Mouse (Mus musculus) intestine, embryonic 15.5 days (tissue): ENCODE data around the gene Idnk. TPM values are rescaled to one million over a fixed set of nuclear protein-coding genes. Genes with fewer than 3 reads are reported as not detected.

Experiments
- ATAC-seq: fragments of 200-750 bp; cut with Nextera tagmentation; 2 replicates; pipeline ENCODE4 v1.8.0; 2017; ENCODE audit warnings: moderate TSS enrichment, moderate library complexity
- H3K27ac ChIP-seq: fragments of 300-500 bp; sonication (generic); 2 replicates; pipeline ENCODE4 v1.5.1; 2015; ENCODE audit warnings: mild to moderate bottlenecking, inconsistent platforms
- H3K27me3 ChIP-seq: fragments of 300-500 bp; sonication (generic); replicated peaks from 2 replicates; pipeline ENCODE4 v1.6.1; 2015; ENCODE audit warnings: inconsistent platforms
- H3K36me3 ChIP-seq: fragments of 300-500 bp; sonication (generic); 2 replicates; pipeline ENCODE4 v1.6.1; 2015; ENCODE audit warnings: inconsistent platforms
- H3K4me1 ChIP-seq: fragments of 300-500 bp; sonication (generic); replicated peaks from 2 replicates; pipeline ENCODE4 v1.6.1; 2015; ENCODE audit warnings: inconsistent platforms
- H3K4me2 ChIP-seq: fragments of 300-500 bp; sonication (generic); replicated peaks from 2 replicates; pipeline ENCODE4 v1.6.1; 2015; ENCODE audit warnings: mild to moderate bottlenecking, inconsistent platforms
- H3K4me3 ChIP-seq: fragments of 300-500 bp; sonication (generic); replicated peaks from 2 replicates; pipeline ENCODE4 v1.5.1; 2015; ENCODE audit warnings: inconsistent platforms
- H3K9ac ChIP-seq: fragments of 300-500 bp; sonication (generic); 2 replicates; pipeline ENCODE4 v1.6.1; 2015; ENCODE audit warnings: inconsistent platforms
- H3K9me3 ChIP-seq: fragments of 300-500 bp; sonication (generic); 2 replicates; pipeline ENCODE4 v1.6.1; 2016; ENCODE audit warnings: inconsistent platforms
- WGBS: fragments of 180-500 bp; shearing (Covaris S2); methylation state at CpG from one replicate; pipeline ENCODE4 v1.1.7; 2015; 5-methylcytosine and 5-hydroxymethylcytosine counted together
- polyA plus RNA-seq: library from polyadenylated mRNA; unstranded; fragments of >200 nt; fragmentation: Nextera tagmentation; extraction: Ambion mirVana; gene quantifications from 2 replicates; pipeline ENCODE4 v1.2.1, GENCODE M21; 2015

The Idnk gene
- polyA plus RNA-seq, 1 experiment from 2014 or later = 43.0 TPM

- WGBS = 78% methylated on average over 3 of the region's 3 CpGs
- Histone ChIP-seq H3K4me3 (no peak overlapping the region), H3K4me2 (no peak overlapping the region), H3K27me3 (no peaks in the 10 kb centered on the region), H3K36me3 (peaks cover 10% of the 10 kb centered on the region; the same call in 1 of the 2 replicates), H3K9ac (no peak overlapping the region), H3K9me3 (no peaks in the 10 kb centered on the region), H3K4me1 (0 out of 2 replicates have a peak, but pooled peaks cover 3% of the 10 kb centered on the region), H3K27ac (no peak overlapping the region)
- no peak for ATAC-seq
These were observed 26.7 kb downstream of the Idnk start for GRCm38 (mm10) chr13:58184111-58184510.

GRCm38 (mm10) chr13:58186281-58186680 is 28.8 kb downstream of the Idnk start:
- H3K4me1 ChIP-seq = 0 out of 2 replicates have a peak, but pooled peaks cover 3% of the 10 kb centered on the region
- H3K4me2 ChIP-seq = no peak overlapping the region
- ATAC-seq = no peak
- no peak overlapping the region for H3K9ac ChIP-seq
- no peak overlapping the region for H3K27ac ChIP-seq
- no peaks in the 10 kb centered on the region for H3K9me3 ChIP-seq
- 91% methylated on average over 8 of the region's 8 CpGs for WGBS
- peaks cover 16% of the 10 kb centered on the region for H3K36me3 ChIP-seq
- no peak overlapping the region for H3K4me3 ChIP-seq
- H3K27me3 ChIP-seq = no peaks in the 10 kb centered on the region

- Histone ChIP-seq H3K27me3 (no peaks in the 10 kb centered on the region), H3K9me3 (no peaks in the 10 kb centered on the region), H3K27ac (no peak overlapping the region), H3K36me3 (peaks cover 22% of the 10 kb centered on the region), H3K4me3 (no peak overlapping the region), H3K4me2 (no peak overlapping the region), H3K9ac (no peak overlapping the region), H3K4me1 (0 out of 2 replicates have a peak, but pooled peaks cover 3% of the 10 kb centered on the region)
- ATAC-seq = no peak
- 87% methylated on average over 3 of the region's 3 CpGs for WGBS
These were observed 30.3 kb downstream of the Idnk start for GRCm38 (mm10) chr13:58187751-58188150.

GRCm38 (mm10) chr13:58188412-58188811 is 31.0 kb downstream of the Idnk start:
- no peak overlapping the region for H3K27ac ChIP-seq
- no peaks in the 10 kb centered on the region for H3K9me3 ChIP-seq
- H3K36me3 ChIP-seq = peaks cover 22% of the 10 kb centered on the region
- WGBS = 60% methylated on average over 4 of the region's 4 CpGs
- H3K4me2 ChIP-seq = no peak overlapping the region
- H3K27me3 ChIP-seq = no peaks in the 10 kb centered on the region
- H3K4me1 ChIP-seq = no peaks in the 10 kb centered on the region
- ATAC-seq = peak; percentile 73
- H3K4me3 ChIP-seq = no peak overlapping the region
- H3K9ac ChIP-seq = no peak overlapping the region

GRCm38 (mm10) chr13:58189473-58189872 is 32.0 kb downstream of the Idnk start:
- no peak overlapping the region for H3K27ac ChIP-seq
- H3K9me3 ChIP-seq = no peaks in the 10 kb centered on the region
- H3K4me1 ChIP-seq = no peaks in the 10 kb centered on the region
- WGBS = 73% methylated on average over 5 of the region's 5 CpGs
- ATAC-seq = peak; percentile 59; the same call in 1 of the 2 replicates
- no peak overlapping the region for H3K4me3 ChIP-seq
- H3K4me2 ChIP-seq = no peak overlapping the region
- peaks cover 22% of the 10 kb centered on the region for H3K36me3 ChIP-seq
- H3K27me3 ChIP-seq = no peaks in the 10 kb centered on the region
- H3K9ac ChIP-seq = no peak overlapping the region

DNA sequence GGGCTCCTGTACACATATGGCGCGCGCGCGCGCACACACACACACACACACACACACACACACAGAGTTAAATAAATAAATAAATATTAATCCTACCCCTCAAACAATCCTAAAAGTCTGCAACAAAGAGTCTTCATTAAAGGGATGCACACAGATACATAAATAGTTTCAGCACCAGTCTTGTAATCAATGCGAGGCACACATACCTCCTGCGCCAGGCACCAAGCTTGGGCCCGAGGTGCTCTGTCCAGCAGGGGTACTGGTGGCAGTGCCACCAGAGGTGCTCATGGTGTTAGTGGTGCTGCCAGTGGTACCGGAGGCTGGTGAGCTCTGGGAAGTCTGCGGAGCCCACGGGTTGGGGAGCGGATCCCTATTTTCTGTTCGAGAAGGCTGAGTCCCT is 34.1 kb downstream of the Idnk start:
- peaks cover 21% of the 10 kb centered on the region for H3K36me3 ChIP-seq

GRCm38 (mm10) chr13:58192146-58192545 is 34.7 kb downstream of the Idnk start:
- H3K4me3 ChIP-seq = no peak overlapping the region
- H3K27me3 ChIP-seq = no peaks in the 10 kb centered on the region
- no peak for ATAC-seq
- no peaks in the 10 kb centered on the region for H3K9me3 ChIP-seq
- WGBS = 90% methylated on average over 6 of the region's 6 CpGs
- H3K27ac ChIP-seq = no peak overlapping the region
- no peaks in the 10 kb centered on the region for H3K4me1 ChIP-seq
- H3K4me2 ChIP-seq = no peak overlapping the region
- no peak overlapping the region for H3K9ac ChIP-seq
- H3K36me3 ChIP-seq = peaks cover 21% of the 10 kb centered on the region

More for the DNA sequence above, 34.1 kb downstream of the Idnk start:
- Histone ChIP-seq H3K4me1 (no peaks in the 10 kb centered on the region), H3K27me3 (no peaks in the 10 kb centered on the region), H3K27ac (no peak overlapping the region), H3K4me2 (no peak overlapping the region), H3K9ac (no peak overlapping the region), H3K4me3 (no peak overlapping the region), H3K9me3 (no peaks in the 10 kb centered on the region)
- no peak for ATAC-seq
- 96% methylated on average over 14 of the region's 14 CpGs for WGBS

DNA sequence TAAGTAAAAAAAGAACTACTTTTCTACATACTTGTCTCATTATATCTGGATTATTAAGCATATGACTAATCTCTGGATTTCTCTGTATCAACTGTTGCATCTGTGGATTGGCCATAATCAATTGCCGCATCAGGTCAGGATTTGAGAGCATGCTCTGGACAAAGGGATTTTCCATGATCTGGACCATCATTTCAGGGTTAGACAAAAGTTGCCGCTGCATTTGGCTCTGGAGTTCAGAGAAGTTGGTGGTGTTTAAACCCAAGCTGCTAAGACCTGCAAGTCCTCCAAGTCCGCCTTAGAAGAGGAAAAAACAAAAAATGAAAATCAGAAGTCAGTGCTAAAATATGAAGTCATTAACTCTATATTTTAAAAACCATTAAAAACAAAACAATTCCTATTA is 35.8 kb downstream of the Idnk start:
- ATAC-seq = no peak
- no peaks in the 10 kb centered on the region for H3K4me1 ChIP-seq
- WGBS = 94% methylated on average over 3 of the region's 3 CpGs
- H3K36me3 ChIP-seq = peaks cover 27% of the 10 kb centered on the region
- H3K4me2 ChIP-seq = no peak overlapping the region
- H3K9me3 ChIP-seq = no peaks in the 10 kb centered on the region
- H3K4me3 ChIP-seq = no peak overlapping the region
- no peak overlapping the region for H3K9ac ChIP-seq
- H3K27ac ChIP-seq = no peak overlapping the region
- no peaks in the 10 kb centered on the region for H3K27me3 ChIP-seq

DNA sequence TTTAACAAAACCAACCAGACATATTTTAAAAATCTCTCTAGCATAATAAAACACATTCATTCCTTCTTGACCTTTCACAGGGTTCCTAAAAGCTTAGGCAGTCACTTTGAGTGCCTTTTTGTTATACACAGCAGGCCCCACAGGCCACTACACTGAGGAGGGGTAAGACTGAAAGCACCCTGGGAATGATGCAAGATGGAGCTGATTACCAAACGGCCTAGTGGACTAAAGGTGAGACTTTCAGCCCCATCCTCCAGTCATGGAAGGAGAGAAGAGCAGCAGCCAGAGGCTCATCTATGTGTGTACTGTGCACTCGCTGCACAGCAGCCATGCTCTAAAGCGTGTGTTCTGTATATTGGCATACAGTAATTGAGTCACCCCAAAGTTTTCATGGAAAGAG is 37.5 kb downstream of the Idnk start:
- no peaks in the 10 kb centered on the region; the same call in 1 of the 2 replicates for H3K4me1 ChIP-seq
- WGBS = 84% methylated on average over 3 of the region's 3 CpGs
- no peaks in the 10 kb centered on the region for H3K27me3 ChIP-seq
- H3K27ac ChIP-seq = no peak overlapping the region
- ATAC-seq = no peak
- no peak overlapping the region for H3K9ac ChIP-seq
- peaks cover 27% of the 10 kb centered on the region for H3K36me3 ChIP-seq
- H3K4me2 ChIP-seq = no peak overlapping the region
- H3K4me3 ChIP-seq = no peak overlapping the region
- H3K9me3 ChIP-seq = no peaks in the 10 kb centered on the region

GRCm38 (mm10) chr13:58197211-58197610 is 39.8 kb downstream of the Idnk start:
- H3K27ac ChIP-seq = no peak overlapping the region
- 84% methylated on average over 3 of the region's 3 CpGs for WGBS
- no peaks in the 10 kb centered on the region; the same call in 1 of the 2 replicates for H3K4me1 ChIP-seq
- no peak overlapping the region for H3K4me2 ChIP-seq
- H3K9me3 ChIP-seq = no peaks in the 10 kb centered on the region
- no peak overlapping the region for H3K4me3 ChIP-seq
- H3K9ac ChIP-seq = no peak overlapping the region
- no peaks in the 10 kb centered on the region for H3K27me3 ChIP-seq
- no peak for ATAC-seq
- peaks cover 11% of the 10 kb centered on the region; the same call in 1 of the 2 replicates for H3K36me3 ChIP-seq

GRCm38 (mm10) chr13:58197981-58198640 is 40.7 kb downstream of the Idnk start:
- no peaks in the 10 kb centered on the region for H3K9me3 ChIP-seq
- H3K4me2 ChIP-seq = no peak overlapping the region
- H3K36me3 ChIP-seq = peaks cover 11% of the 10 kb centered on the region; the same call in 1 of the 2 replicates
- no peaks in the 10 kb centered on the region; the same call in 1 of the 2 replicates for H3K4me1 ChIP-seq
- no peak overlapping the region for H3K27ac ChIP-seq
- no peak overlapping the region for H3K9ac ChIP-seq
- no peaks in the 10 kb centered on the region for H3K27me3 ChIP-seq
- ATAC-seq = no peak
- 93% methylated on average over 7 of the region's 7 CpGs for WGBS
- no peak overlapping the region for H3K4me3 ChIP-seq

DNA sequence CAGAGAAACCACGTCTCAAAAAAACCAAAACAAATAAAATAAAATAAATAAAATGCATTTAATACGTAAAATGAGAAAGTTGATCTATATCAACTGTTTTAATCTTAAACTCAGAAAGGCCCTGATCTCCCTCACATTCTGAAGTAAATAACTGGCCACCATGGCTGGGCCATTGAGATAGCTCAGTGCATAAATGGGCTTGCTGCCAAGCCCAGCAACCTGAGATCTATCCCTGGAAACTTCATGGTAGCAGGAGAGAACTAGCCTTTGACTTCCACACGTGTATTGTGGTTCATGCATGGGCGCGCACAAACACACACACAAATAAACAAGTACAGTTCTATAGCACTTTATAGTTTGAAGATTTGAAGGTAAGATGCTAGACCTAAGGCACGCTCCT is 43.9 kb downstream of the Idnk start:
- H3K36me3 ChIP-seq = peaks cover 5% of the 10 kb centered on the region; the same call in 1 of the 2 replicates
- WGBS = 86% methylated on average over 6 of the region's 6 CpGs
- no peaks in the 10 kb centered on the region; the same call in 1 of the 2 replicates for H3K4me1 ChIP-seq
- H3K27ac ChIP-seq = no peak overlapping the region
- no peak overlapping the region for H3K9ac ChIP-seq
- no peak overlapping the region for H3K4me2 ChIP-seq
- H3K27me3 ChIP-seq = no peaks in the 10 kb centered on the region
- no peaks in the 10 kb centered on the region for H3K9me3 ChIP-seq
- ATAC-seq = no peak
- no peak overlapping the region for H3K4me3 ChIP-seq

DNA sequence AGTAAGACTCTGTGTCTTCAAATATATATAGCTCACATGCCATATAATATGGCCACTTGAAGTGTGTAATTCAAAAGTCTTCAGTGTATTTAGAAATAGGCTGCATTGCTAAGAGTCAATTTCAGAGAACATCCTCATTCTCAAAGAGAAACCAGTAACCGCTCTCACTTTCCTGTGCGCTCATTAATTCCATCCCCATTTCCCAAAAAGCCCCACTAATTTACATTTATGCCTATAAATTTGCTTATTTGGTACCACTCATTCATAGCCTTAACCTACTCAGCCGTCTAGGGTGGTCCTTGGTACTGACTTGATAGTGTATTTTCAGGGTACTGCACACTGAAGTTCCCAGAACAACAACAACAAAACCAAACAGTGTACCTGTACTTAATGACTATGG is 44.5 kb downstream of the Idnk start:
- 93% methylated on average over 3 of the region's 3 CpGs for WGBS
- no peak for ATAC-seq
- Histone ChIP-seq H3K36me3 (peaks cover 5% of the 10 kb centered on the region; the same call in 1 of the 2 replicates), H3K9ac (no peak overlapping the region), H3K9me3 (no peaks in the 10 kb centered on the region), H3K4me1 (no peaks in the 10 kb centered on the region; the same call in 1 of the 2 replicates), H3K27ac (no peak overlapping the region), H3K4me2 (no peak overlapping the region), H3K27me3 (no peaks in the 10 kb centered on the region), H3K4me3 (no peak overlapping the region)
